Mouse (Mus musculus): ENCODE results near the gene Txndc5. TPM values are rescaled to one million over a fixed set of nuclear protein-coding genes. Genes with fewer than 3 reads are reported as not detected.
A peak's percentile ranks its signal among the peaks of the same experiment; 100 is the strongest.

Txndc5 gene
- polyA plus RNA-seq, 2 experiments from 2014 or later = 23.6 to 35.9 TPM

- ATAC-seq = no peak
These were observed 2.5 kb downstream of the Txndc5 start for GRCm38 (mm10) chr13:38526116-38526515.

- ATAC-seq = no peak
These were observed 3.4 kb downstream of the Txndc5 start for GRCm38 (mm10) chr13:38525261-38525660.

- no peak for ATAC-seq
These were observed 5.4 kb downstream of the Txndc5 start for GRCm38 (mm10) chr13:38523231-38523630.

- no peak for ATAC-seq
These were observed 6.5 kb downstream of the Txndc5 start for GRCm38 (mm10) chr13:38522056-38522654.

- no peak for ATAC-seq
These were observed 8.3 kb downstream of the Txndc5 start for GRCm38 (mm10) chr13:38520299-38520698.

- ATAC-seq = no peak
These were observed 12.0 kb downstream of the Txndc5 start for GRCm38 (mm10) chr13:38516582-38516981.

- ATAC-seq = no peak
These were observed 12.8 kb downstream of the Txndc5 start for GRCm38 (mm10) chr13:38515845-38516244.

- no peak for ATAC-seq
These were observed 13.2 kb downstream of the Txndc5 start for GRCm38 (mm10) chr13:38515431-38515830.

- no peak for ATAC-seq
These were observed 14.7 kb downstream of the Txndc5 start for GRCm38 (mm10) chr13:38513921-38514320.

GRCm38 (mm10) chr13:38511979-38512378 is 16.6 kb downstream of the Txndc5 start:
- no peak for ATAC-seq

- ATAC-seq = no peak
These were observed 18.8 kb downstream of the Txndc5 start for GRCm38 (mm10) chr13:38509681-38510341.

- no peak for ATAC-seq
These were observed 21.7 kb downstream of the Txndc5 start for GRCm38 (mm10) chr13:38506936-38507335.

- ATAC-seq = no peak
These were observed 22.3 kb downstream of the Txndc5 start for GRCm38 (mm10) chr13:38506320-38506719.

GRCm38 (mm10) chr13:38503137-38503849 is 25.3 kb downstream of the Txndc5 start:
- peak; percentile 88 for ATAC-seq

GRCm38 (mm10) chr13:38501314-38501713 is 27.3 kb downstream of the Txndc5 start:
- peak; percentile 61 for ATAC-seq

GRCm38 (mm10) chr13:38496715-38497114 is 31.9 kb downstream of the Txndc5 start:
- ATAC-seq = no peak

GRCm38 (mm10) chr13:38486767-38487166 is 41.9 kb downstream of the Txndc5 start:
- no peak for ATAC-seq

GRCm38 (mm10) chr13:38484701-38485100 is 43.9 kb downstream of the Txndc5 start:
- ATAC-seq = no peak

GRCm38 (mm10) chr13:38481021-38481420 is 47.6 kb downstream of the Txndc5 start:
- ATAC-seq = no peak

- no peak for ATAC-seq
These were observed 51.7 kb downstream of the Txndc5 start for GRCm38 (mm10) chr13:38476936-38477335.

GRCm38 (mm10) chr13:38473497-38473896 is 55.1 kb downstream of the Txndc5 start:
- no peak for ATAC-seq

- no peak for ATAC-seq
These were observed 56.0 kb downstream of the Txndc5 start for GRCm38 (mm10) chr13:38472636-38473035.

- ATAC-seq = no peak
These were observed 57.7 kb downstream of the Txndc5 start for GRCm38 (mm10) chr13:38470882-38471281.

GRCm38 (mm10) chr13:38463410-38463809 is 65.2 kb downstream of the Txndc5 start:
- no peak for ATAC-seq
